Mouse (Mus musculus) cerebellum, adult 9-10 months (tissue): ENCODE measurements around the gene Xpr1.

ENCODE experiments used
- DNase-seq: peaks from one replicate; pipeline ENCODE4 v3.0.0; 2022

The Xpr1 gene

GRCm38 (mm10) chr1:155400056-155400455 lies 17.2 kb downstream of the Xpr1 start:
- no peak for DNase-seq

- DNase-seq: no peak
Observed at GRCm38 (mm10) chr1:155394829-155395228, 22.4 kb downstream of the Xpr1 start.

- DNase-seq: no peak
Observed at GRCm38 (mm10) chr1:155394021-155394420, 23.2 kb downstream of the Xpr1 start.

- DNase-seq: no peak
Observed at GRCm38 (mm10) chr1:155392825-155393224, 24.4 kb downstream of the Xpr1 start.

- no peak for DNase-seq
Observed at GRCm38 (mm10) chr1:155391537-155391936, 25.7 kb downstream of the Xpr1 start.

- DNase-seq: no peak
Observed at GRCm38 (mm10) chr1:155388418-155388817, 28.8 kb downstream of the Xpr1 start.

- DNase-seq: no peak
Observed at GRCm38 (mm10) chr1:155386551-155386950, 30.7 kb downstream of the Xpr1 start.

- no peak for DNase-seq
Observed at GRCm38 (mm10) chr1:155383319-155384302, 33.6 kb downstream of the Xpr1 start.

- no peak for DNase-seq
Observed at GRCm38 (mm10) chr1:155381931-155382330, 35.3 kb downstream of the Xpr1 start.

- no peak for DNase-seq
Observed at GRCm38 (mm10) chr1:155379289-155379688, 37.9 kb downstream of the Xpr1 start.

GRCm38 (mm10) chr1:155372821-155373220 lies 44.4 kb downstream of the Xpr1 start:
- DNase-seq: peak; percentile 23

GRCm38 (mm10) chr1:155370075-155370658 lies 47.0 kb downstream of the Xpr1 start:
- no peak for DNase-seq

GRCm38 (mm10) chr1:155366366-155366765 lies 50.8 kb downstream of the Xpr1 start:
- no peak for DNase-seq

- no peak for DNase-seq
Observed at GRCm38 (mm10) chr1:155361502-155362126, 55.6 kb downstream of the Xpr1 start.

GRCm38 (mm10) chr1:155353096-155353495 lies 64.1 kb downstream of the Xpr1 start:
- DNase-seq: peak; percentile 25

GRCm38 (mm10) chr1:155351527-155351926 lies 65.7 kb downstream of the Xpr1 start:
- DNase-seq: no peak

- no peak for DNase-seq
Observed at GRCm38 (mm10) chr1:155348491-155348890, 68.7 kb downstream of the Xpr1 start.

- no peak for DNase-seq
Observed at GRCm38 (mm10) chr1:155347339-155347738, 69.9 kb downstream of the Xpr1 start.

- DNase-seq: no peak
Observed at GRCm38 (mm10) chr1:155344019-155344418, 73.2 kb downstream of the Xpr1 start.

- DNase-seq: no peak
Observed at GRCm38 (mm10) chr1:155339622-155340021, 77.6 kb downstream of the Xpr1 start.

- no peak for DNase-seq
Observed at GRCm38 (mm10) chr1:155337315-155337714, 79.9 kb downstream of the Xpr1 start.

- DNase-seq: no peak
Observed at GRCm38 (mm10) chr1:155335963-155336362, 81.3 kb downstream of the Xpr1 start.

GRCm38 (mm10) chr1:155322183-155322582 lies 95.0 kb downstream of the Xpr1 start:
- no peak for DNase-seq
